Mouse (Mus musculus) bone marrow macrophage, adult 2 months (primary cell): ENCODE data around the gene Gm44965.

Source experiments
- CTCF ChIP-seq: IDR thresholded peaks from 2 replicates; pipeline ENCODE4 v1.5.1; 2012; ENCODE audit warnings: low read depth, mild to moderate bottlenecking, low read length, moderate library complexity
- POLR2A ChIP-seq: IDR thresholded peaks from 2 replicates; pipeline ENCODE4 v1.6.1; 2012; ENCODE audit warnings: mild to moderate bottlenecking, low read depth, low read length, borderline replicate concordance

GRCm38 (mm10) chr6:48610657-48611056, 16.9 kb downstream of the Gm44965 start:
- no peak for TF ChIP-seq CTCF
- no peak for TF ChIP-seq POLR2A
